Mouse (Mus musculus) ES-E14 (cell line): Measurements from ENCODE around the gene Zfp189. TPM values are rescaled to one million over a fixed set of nuclear protein-coding genes. Genes with fewer than 3 reads are reported as not detected.

Experiments used
- DNase-seq: peaks from one replicate; pipeline ENCODE4 v3.0.0-alpha.2; 2013; ENCODE audit warnings: low read depth, low spot score
- H3K27ac ChIP-seq: 2 replicates; pipeline ENCODE4 v1.5.1; 2012; ENCODE audit warnings: low read depth, mild to moderate bottlenecking, low read length, moderate library complexity, mixed read lengths; ENCODE audit not compliant: poor library complexity, insufficient read depth, severe bottlenecking
- H3K36me3 ChIP-seq: 2 replicates; pipeline ENCODE4 v1.6.1; 2012; ENCODE audit warnings: mild to moderate bottlenecking, low read length, moderate library complexity, mixed read lengths; ENCODE audit not compliant: control insufficient read depth, poor library complexity, insufficient read depth, severe bottlenecking
- H3K4me1 ChIP-seq, 2 experiments: fragments of 150-350 bp in 1 of 2; sonication (generic) in 1 of 2; 2 replicates each; pipeline ENCODE4 v1.6.1; 2012; ENCODE audit warnings: low read length in 2 of 2, mild to moderate bottlenecking in 1 of 2, mixed read lengths in 1 of 2; ENCODE audit not compliant: control insufficient read depth in 2 of 2, insufficient read depth in 2 of 2, poor library complexity in 1 of 2
- H3K4me3 ChIP-seq, 2 experiments: fragments of 150-350 bp in 1 of 2; sonication (generic) in 1 of 2; 2 replicates each; pipeline ENCODE4 v1.5.1; 2012; ENCODE audit warnings: low read length in 2 of 2, low read depth in 1 of 2, mild to moderate bottlenecking in 1 of 2, mixed read lengths in 1 of 2; ENCODE audit not compliant: insufficient read depth in 1 of 2, poor library complexity in 1 of 2, severe bottlenecking in 1 of 2
- H3K9ac ChIP-seq: 2 replicates; pipeline ENCODE4 v1.6.1; 2012; ENCODE audit warnings: low read depth, mild to moderate bottlenecking, low read length, mixed read lengths; ENCODE audit not compliant: poor library complexity, insufficient read depth, severe bottlenecking
- H3K9me3 ChIP-seq: fragments of 150-350 bp; sonication (generic); 2 replicates; pipeline ENCODE4 v1.6.1; 2012; ENCODE audit warnings: low read depth, mild to moderate bottlenecking, low read length; ENCODE audit not compliant: control insufficient read depth, insufficient read depth
- CHD2 ChIP-seq: IDR thresholded peaks from 2 replicates; pipeline ENCODE4 v1.6.1; 2014; ENCODE audit warnings: mild to moderate bottlenecking, low read depth, low read length, inconsistent platforms
- HCFC1 ChIP-seq: IDR thresholded peaks from 2 replicates; pipeline ENCODE4 v1.6.1; 2012; ENCODE audit warnings: low read length, inconsistent platforms, borderline replicate concordance; ENCODE audit not compliant: insufficient read depth
- MAFK ChIP-seq: IDR thresholded peaks from 2 replicates; pipeline ENCODE4 v1.6.1; 2014; ENCODE audit warnings: mild to moderate bottlenecking, low read depth, low read length, inconsistent platforms; ENCODE audit not compliant: insufficient read depth
- ZC3H11A ChIP-seq: IDR thresholded peaks from 2 replicates; pipeline ENCODE4 v1.6.1; 2012; ENCODE audit warnings: low read depth, mild to moderate bottlenecking, inconsistent platforms, low read length, borderline replicate concordance
- ZNF384 ChIP-seq: IDR thresholded peaks from 2 replicates; pipeline ENCODE4 v1.6.1; 2012; ENCODE audit warnings: low read depth, low read length, inconsistent platforms
- in situ Hi-C, 2 experiments: fragments of 600-800 bp; cut with MboI; formaldehyde crosslinking; loops; one replicate each; pipeline ENCODE4 v1.15.1; 2025; ENCODE audit warnings: low sequenced_read_pairs in 2 of 2, inconsistent platforms in 1 of 2; ENCODE audit not compliant: unreplicated experiment in 2 of 2
- total RNA-seq: library from RNA; depleted of rRNA; stranded (reverse); fragments of 300-350 nt; gene quantifications from 2 replicates; pipeline ENCODE4 v1.2.3, GENCODE M21; 2012

Gene Zfp189
- total RNA-seq, 1 experiment = 4.3 TPM

- Histone ChIP-seq H3K4me1 (peaks cover 0 to 2% of the 10 kb centered on the region in 2 experiments; a peak in 2 of 4 replicates), H3K27ac (no peak overlapping the region), H3K9ac (no peak overlapping the region), H3K4me3 (peak overlapping the region; percentile 32 to 97; a peak in 3 of 4 replicates), H3K36me3 (no peaks in the 10 kb centered on the region; the same call in 1 of the 2 replicates), H3K9me3 (no peaks in the 10 kb centered on the region)
- peak; percentile 56 for DNase-seq
- in situ Hi-C loops = no loop called here
- no peak for TF ChIP-seq MAFK
- TF ChIP-seq ZNF384 = no peak
- TF ChIP-seq HCFC1 = no peak
- no peak for TF ChIP-seq CHD2
- TF ChIP-seq ZC3H11A = no peak
Measured at GRCm38 (mm10) chr4:49519476-49519875, 1.5 kb upstream of the Zfp189 start.

- H3K36me3 ChIP-seq = no peaks in the 10 kb centered on the region; the same call in 1 of the 2 replicates
- H3K27ac ChIP-seq = no peak overlapping the region
- H3K9me3 ChIP-seq = no peaks in the 10 kb centered on the region
- H3K9ac ChIP-seq = peak overlapping the region; percentile 55
- no peak for DNase-seq
- H3K4me3 ChIP-seq = peak overlapping the region; percentile 74 to 97
- H3K4me1 ChIP-seq = peaks cover 0 to 2% of the 10 kb centered on the region in 2 experiments; a peak in 2 of 4 replicates
- in situ Hi-C loops = no loop called here
- TF ChIP-seq HCFC1 (no peak), ZC3H11A (no peak), MAFK (no peak), ZNF384 (no peak), CHD2 (no peak)
Measured at GRCm38 (mm10) chr4:49521346-49521745, 370 bp downstream of the Zfp189 start.

DNA sequence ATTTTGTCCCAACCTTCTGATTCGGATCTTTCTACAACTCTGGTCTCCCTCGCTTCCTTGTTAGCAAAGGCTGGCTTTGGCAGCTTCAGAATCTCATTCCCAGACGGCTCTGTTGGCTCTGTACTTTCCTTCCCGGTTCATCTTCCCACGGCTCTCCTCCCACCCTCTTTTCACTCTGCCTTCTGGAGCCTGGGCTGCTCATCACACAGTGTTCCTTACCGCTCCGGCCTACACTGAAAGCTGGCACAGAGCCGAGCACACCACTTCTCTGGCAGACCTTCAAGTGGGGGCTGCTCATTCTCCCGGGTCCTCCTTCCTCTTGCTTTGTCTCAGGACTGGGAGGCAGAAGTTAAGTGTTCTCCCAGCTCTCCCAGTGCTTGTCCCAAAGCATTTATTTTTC, 1.6 kb downstream of the Zfp189 start:
- in situ Hi-C loops = no loop called here

GRCm38 (mm10) chr4:49535036-49535435, 14.1 kb downstream of the Zfp189 start:
- no peaks in the 10 kb centered on the region for H3K9me3 ChIP-seq
- TF ChIP-seq CHD2 (no peak), HCFC1 (no peak), ZC3H11A (no peak), MAFK (no peak), ZNF384 (no peak)
- no peaks in the 10 kb centered on the region for H3K4me1 ChIP-seq
- H3K9ac ChIP-seq = no peak overlapping the region
- no peak for DNase-seq
- no peak overlapping the region for H3K27ac ChIP-seq
- no peak overlapping the region for H3K4me3 ChIP-seq
- in situ Hi-C loops = no loop called here
- no peaks in the 10 kb centered on the region for H3K36me3 ChIP-seq

More for the DNA sequence above, 1.6 kb downstream of the Zfp189 start:
- Histone ChIP-seq H3K4me3 (no peak overlapping the region), H3K27ac (no peak overlapping the region), H3K4me1 (peaks cover 0 to 2% of the 10 kb centered on the region in 2 experiments; a peak in 2 of 4 replicates), H3K36me3 (no peaks in the 10 kb centered on the region; the same call in 1 of the 2 replicates), H3K9me3 (no peaks in the 10 kb centered on the region), H3K9ac (no peak overlapping the region)
- DNase-seq = no peak
- no peak for TF ChIP-seq ZC3H11A
- TF ChIP-seq CHD2 = no peak
- no peak for TF ChIP-seq HCFC1
- TF ChIP-seq ZNF384 = no peak
- TF ChIP-seq MAFK = no peak
